Mouse (Mus musculus): ENCODE measurements at regions not wholly inside any gene's neighbourhood (a gene's known extent, or its start where the extent isn't known, plus 50 kb on each side); places are given as distances from the start of the nearest gene placed in this dataset.

DNA sequence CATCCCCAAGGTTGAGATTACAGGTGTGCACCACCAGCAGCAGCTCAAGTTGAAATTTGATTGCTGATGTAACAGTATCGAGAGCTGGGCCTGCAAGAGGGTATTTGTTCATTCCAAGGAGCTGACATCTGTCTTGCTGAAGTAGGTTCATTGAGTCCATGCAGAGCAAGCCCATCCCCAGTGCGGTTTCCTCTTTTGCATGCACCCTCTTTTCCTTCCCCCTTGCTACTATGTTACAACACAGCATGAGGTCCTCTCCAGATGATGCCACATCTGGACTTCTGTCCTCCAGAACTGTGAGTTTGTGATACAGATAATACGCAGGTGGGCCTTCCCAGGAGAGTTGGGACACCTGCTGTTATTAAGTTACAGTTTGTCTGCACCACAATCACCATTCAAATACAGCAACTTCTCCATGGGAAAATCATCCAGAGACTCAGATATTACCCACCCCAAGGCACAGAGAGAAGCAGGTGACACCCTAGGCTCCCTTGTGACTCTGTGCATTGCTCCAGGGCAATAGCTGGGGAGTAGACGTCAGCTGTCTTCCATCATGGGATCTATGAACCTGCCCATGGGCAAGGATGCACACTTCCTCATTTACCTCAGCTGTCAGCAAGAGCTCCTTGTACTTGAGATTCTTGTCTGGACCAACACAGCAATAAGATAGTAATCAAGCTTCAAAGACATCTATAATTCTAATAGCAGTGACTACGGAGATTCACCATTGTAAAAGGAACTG, 137.8 kb downstream of the Ets2 start:
- DNase-seq = no peak

GRCm38 (mm10) chr16:95838886-95839430, 137.1 kb downstream of the Ets2 start:
- no peak for DNase-seq

DNA sequence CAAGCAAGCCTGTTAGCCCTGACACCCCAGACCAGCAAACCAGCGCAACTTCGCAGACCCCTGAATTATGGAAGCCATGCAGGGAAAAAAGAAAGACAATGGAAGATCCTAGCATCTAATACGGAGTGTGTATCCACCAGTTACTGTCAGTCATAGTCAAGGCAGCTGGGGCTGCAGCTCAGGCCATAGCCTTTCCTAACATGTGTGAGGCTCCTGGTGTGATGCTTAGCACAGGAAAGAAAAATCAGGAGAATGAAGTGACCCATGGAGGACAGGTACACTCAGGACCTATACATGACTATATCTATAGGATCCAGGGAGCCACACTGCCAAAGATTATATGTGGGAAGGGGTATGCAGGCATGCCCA, 136.6 kb downstream of the Ets2 start:
- no peak for DNase-seq

- no peak for DNase-seq
Observed at GRCm38 (mm10) chr16:95837723-95838477, 136.0 kb downstream of the Ets2 start.

GRCm38 (mm10) chr16:95835941-95836340, 134.1 kb downstream of the Ets2 start:
- no peak for DNase-seq

DNA sequence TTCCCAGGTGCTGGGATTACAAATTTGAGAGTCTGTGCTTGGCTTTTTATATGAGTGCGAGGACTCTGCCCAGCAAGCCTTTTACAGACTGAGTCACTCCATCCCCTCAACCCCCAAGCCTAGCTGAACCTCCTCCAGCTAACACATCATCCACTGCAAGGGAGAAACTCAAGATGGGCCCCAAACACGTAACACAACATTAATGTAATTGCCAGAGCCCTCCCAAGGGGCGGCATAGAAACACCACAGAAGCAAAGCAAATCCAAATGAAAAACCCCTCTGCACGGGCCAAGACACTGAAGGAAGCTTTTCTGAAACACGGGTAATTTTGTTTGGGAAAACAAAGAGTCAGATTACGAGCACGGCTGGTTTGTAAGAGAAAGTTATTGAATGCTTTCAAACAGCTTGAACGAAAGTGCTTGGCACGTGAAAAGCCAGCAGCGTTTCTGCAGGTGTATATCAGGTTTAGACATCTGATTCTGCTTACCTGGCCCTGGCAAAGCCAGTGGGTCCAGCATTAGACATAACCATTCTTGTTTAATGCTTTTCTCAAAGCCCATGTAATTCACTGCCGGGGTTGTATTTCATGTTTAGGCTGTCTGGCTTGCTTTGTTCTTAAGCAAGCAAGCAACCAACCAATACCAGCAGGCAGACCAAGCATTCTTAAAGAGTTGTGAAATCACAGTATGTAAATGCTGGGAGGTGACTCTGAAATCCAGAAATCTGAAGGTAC, 132.8 kb downstream of the Ets2 start:
- peak; percentile 28 for DNase-seq

DNA sequence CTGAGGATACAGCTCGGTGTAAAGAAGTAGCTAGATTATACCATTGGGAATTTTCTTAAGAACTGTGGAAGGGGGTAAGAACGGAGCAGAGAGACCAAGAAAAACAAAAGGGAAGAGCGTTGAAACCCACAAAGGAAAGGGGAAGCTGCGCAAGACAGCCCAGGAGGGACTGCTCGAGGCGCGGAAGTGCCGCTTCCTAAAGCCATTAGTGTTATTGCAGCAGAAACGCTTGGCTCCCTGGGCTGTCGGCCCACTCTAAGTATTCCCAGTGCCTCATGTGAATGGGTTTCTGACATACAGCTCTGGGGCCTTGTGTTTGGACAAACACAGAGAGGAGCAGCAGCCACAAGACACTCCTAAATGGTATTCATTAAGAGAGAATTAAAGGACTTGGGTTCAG, 131.6 kb downstream of the Ets2 start:
- peak; percentile 30 for DNase-seq

- DNase-seq = no peak
Observed at GRCm38 (mm10) chr16:95832346-95832739, 130.5 kb downstream of the Ets2 start.

GRCm38 (mm10) chr16:95831566-95832345, 129.9 kb downstream of the Ets2 start:
- peak; percentile 50 for DNase-seq

GRCm38 (mm10) chr16:95827402-95827737, 125.5 kb downstream of the Ets2 start:
- DNase-seq = no peak

DNA sequence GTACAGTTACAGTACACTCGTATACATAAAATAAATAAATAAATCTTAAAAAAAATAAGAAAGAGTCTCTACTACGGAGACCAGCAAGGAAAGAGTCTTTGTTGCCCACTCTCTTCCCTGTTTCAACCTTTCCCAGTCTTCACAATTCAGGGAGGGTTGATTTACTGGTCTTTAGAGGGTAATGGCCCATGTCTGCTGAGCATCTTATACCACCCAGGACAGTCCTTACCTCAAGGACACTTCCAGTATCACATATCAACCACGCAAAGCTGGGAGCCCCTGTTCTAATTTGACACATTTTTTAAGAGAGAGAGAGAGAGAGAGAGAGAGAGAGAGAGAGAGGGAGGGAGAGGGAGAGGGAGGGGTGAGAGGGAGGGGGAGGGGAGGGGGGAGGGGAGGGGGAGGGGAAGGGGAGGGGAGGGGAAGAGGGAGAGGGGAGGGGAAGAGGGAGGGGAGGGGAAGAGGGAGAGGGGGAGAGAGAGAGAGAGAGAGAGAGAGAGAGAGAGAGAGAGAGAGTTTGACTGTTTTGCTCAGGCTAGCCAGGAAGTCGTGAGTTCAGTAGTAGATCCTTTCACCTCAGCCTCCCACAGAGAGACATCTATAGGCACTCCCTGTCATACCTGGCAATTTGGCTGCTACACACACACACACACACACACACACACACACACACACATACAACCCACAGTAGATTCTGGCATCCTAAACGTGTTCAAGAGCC, 125.0 kb downstream of the Ets2 start:
- DNase-seq = no peak

GRCm38 (mm10) chr16:95825723-95826122, 123.8 kb downstream of the Ets2 start:
- DNase-seq = peak; percentile 54

GRCm38 (mm10) chr16:95824720-95825534, 123.1 kb downstream of the Ets2 start:
- peak; percentile 70 for DNase-seq

GRCm38 (mm10) chr16:95823803-95824202, 121.9 kb downstream of the Ets2 start:
- no peak for DNase-seq

DNA sequence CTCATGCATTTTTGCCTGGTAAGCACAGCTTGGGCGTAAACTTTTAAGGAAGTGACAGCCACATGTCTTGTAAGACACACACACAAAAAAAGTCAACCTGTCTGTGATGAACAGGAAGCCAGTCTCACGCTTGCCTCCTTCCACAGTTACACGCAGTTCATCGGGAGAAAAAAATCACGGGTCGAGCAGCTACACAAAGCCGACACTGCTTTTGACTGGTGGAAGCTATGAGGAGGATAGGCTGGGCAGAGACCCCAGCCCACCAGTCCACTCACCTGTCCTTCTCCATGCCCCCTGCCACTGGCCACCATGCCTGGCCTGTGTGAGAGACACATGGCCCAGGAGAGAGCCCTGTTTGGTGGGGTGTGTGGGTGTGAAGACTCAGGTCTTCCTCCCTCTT, 119.2 kb downstream of the Ets2 start:
- DNase-seq = no peak

DNA sequence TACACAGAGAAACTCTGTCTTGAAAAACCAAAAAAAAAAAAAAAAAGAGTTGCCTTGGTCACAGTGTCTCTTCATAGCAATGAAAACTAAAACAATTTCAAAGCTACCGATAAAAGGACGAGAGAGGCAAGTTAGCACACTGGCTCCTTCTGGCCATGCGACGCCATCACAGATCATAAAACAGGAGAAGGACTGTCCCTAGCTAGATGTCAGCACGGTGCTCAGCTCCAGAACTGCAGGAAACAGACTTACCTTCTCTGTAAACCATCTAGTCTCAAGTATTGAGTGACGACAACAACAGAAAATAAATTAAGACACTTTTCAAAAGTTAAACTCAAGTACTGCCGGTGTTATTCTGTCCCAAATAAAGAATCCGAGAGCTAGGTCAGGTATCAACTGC, 118.7 kb downstream of the Ets2 start:
- DNase-seq = no peak

GRCm38 (mm10) chr16:95820013-95820412, 118.1 kb downstream of the Ets2 start:
- DNase-seq = no peak

- no peak for DNase-seq
Observed at GRCm38 (mm10) chr16:95815966-95816365, 114.1 kb downstream of the Ets2 start.

GRCm38 (mm10) chr16:95815206-95815731, 113.4 kb downstream of the Ets2 start:
- no peak for DNase-seq

GRCm38 (mm10) chr16:95814513-95815118, 112.7 kb downstream of the Ets2 start:
- no peak for DNase-seq
